Mouse (Mus musculus) limb, embryonic 10.5 days (tissue): ENCODE measurements around the gene Zbp1. TPM values are rescaled to one million over a fixed set of nuclear protein-coding genes. Genes with fewer than 3 reads are reported as not detected.

Experiments
- DNase-seq: peaks from one replicate; pipeline ENCODE4 v3.0.0-alpha.2; 2017; ENCODE audit warnings: low spot score
- H3K27ac ChIP-seq: fragments of 300-500 bp; sonication (generic); 2 replicates; pipeline ENCODE4 v1.5.1; 2016; ENCODE audit warnings: mild to moderate bottlenecking
- H3K27me3 ChIP-seq: fragments of 300-500 bp; sonication (generic); 2 replicates; pipeline ENCODE4 v1.6.1; 2016; ENCODE audit warnings: low read depth, mild to moderate bottlenecking; ENCODE audit not compliant: poor library complexity, severe bottlenecking
- H3K36me3 ChIP-seq: fragments of 300-500 bp; sonication (generic); 2 replicates; pipeline ENCODE4 v1.6.1; 2016; ENCODE audit warnings: mild to moderate bottlenecking, moderate library complexity
- H3K4me1 ChIP-seq: fragments of 300-500 bp; sonication (generic); 2 replicates; pipeline ENCODE4 v1.6.1; 2016
- H3K4me3 ChIP-seq: fragments of 300-500 bp; sonication (generic); 2 replicates; pipeline ENCODE4 v1.5.1; 2016; ENCODE audit warnings: mild to moderate bottlenecking, moderate library complexity
- H3K9me3 ChIP-seq: fragments of 300-500 bp; sonication (generic); replicated peaks from 2 replicates; pipeline ENCODE4 v1.6.1; 2016; ENCODE audit warnings: mild to moderate bottlenecking
- WGBS: fragments of 180-500 bp; shearing (Covaris S2); methylation state at CpG from one replicate; pipeline ENCODE4 v1.1.7; 2016; 5-methylcytosine and 5-hydroxymethylcytosine counted together
- polyA plus RNA-seq: library from polyadenylated mRNA; unstranded; fragments of >200 nt; fragmentation: Nextera tagmentation; extraction: Ambion mirVana; gene quantifications from 2 replicates; pipeline ENCODE4 v1.2.1, GENCODE M21; 2016

Zbp1 gene
- polyA plus RNA-seq, 1 experiment from 2014 or later = not detected

- 92% methylated on average over 10 of the region's 10 CpGs for WGBS
- H3K4me3 ChIP-seq = no peak overlapping the region
- H3K27me3 ChIP-seq = peaks cover 50% of the 10 kb centered on the region
- no peak for DNase-seq
- H3K36me3 ChIP-seq = no peaks in the 10 kb centered on the region
- no peaks in the 10 kb centered on the region for H3K9me3 ChIP-seq
- no peak overlapping the region for H3K27ac ChIP-seq
- H3K4me1 ChIP-seq = peaks cover 33% of the 10 kb centered on the region
Measured at GRCm38 (mm10) chr2:173165357-173165756, 53.4 kb downstream of the Zbp1 start.

- no peak for DNase-seq
- peaks cover 46% of the 10 kb centered on the region for H3K27me3 ChIP-seq
- H3K4me3 ChIP-seq = no peak overlapping the region
- H3K9me3 ChIP-seq = no peaks in the 10 kb centered on the region
- H3K4me1 ChIP-seq = peaks cover 32% of the 10 kb centered on the region
- WGBS = 90% methylated on average over 10 of the region's 10 CpGs
- no peak overlapping the region for H3K27ac ChIP-seq
- no peaks in the 10 kb centered on the region for H3K36me3 ChIP-seq
Measured at GRCm38 (mm10) chr2:173164946-173165345, 53.8 kb downstream of the Zbp1 start.

GRCm38 (mm10) chr2:173164358-173164757 lies 54.4 kb downstream of the Zbp1 start:
- Histone ChIP-seq H3K4me1 (peaks cover 33% of the 10 kb centered on the region), H3K4me3 (no peak overlapping the region), H3K9me3 (no peaks in the 10 kb centered on the region), H3K27ac (no peak overlapping the region), H3K36me3 (no peaks in the 10 kb centered on the region), H3K27me3 (peaks cover 40% of the 10 kb centered on the region)
- WGBS = 50% methylated on average over 2 of the region's 2 CpGs
- DNase-seq = no peak

GRCm38 (mm10) chr2:173163380-173163779 lies 55.3 kb downstream of the Zbp1 start:
- Histone ChIP-seq H3K4me3 (no peak overlapping the region), H3K36me3 (no peaks in the 10 kb centered on the region), H3K27ac (no peak overlapping the region), H3K27me3 (peaks cover 31% of the 10 kb centered on the region), H3K9me3 (no peaks in the 10 kb centered on the region), H3K4me1 (peaks cover 26% of the 10 kb centered on the region)
- WGBS = 87% methylated on average over 8 of the region's 8 CpGs
- no peak for DNase-seq

GRCm38 (mm10) chr2:173159354-173160311 lies 59.1 kb downstream of the Zbp1 start:
- no peaks in the 10 kb centered on the region for H3K36me3 ChIP-seq
- DNase-seq = peak; percentile 80
- peak overlapping the region; percentile 69 for H3K27ac ChIP-seq
- WGBS = 47% methylated on average over 24 of the region's 24 CpGs
- H3K4me1 ChIP-seq = peaks cover 22% of the 10 kb centered on the region
- H3K9me3 ChIP-seq = no peaks in the 10 kb centered on the region
- H3K27me3 ChIP-seq = peaks cover 9% of the 10 kb centered on the region; the same call in 1 of the 2 replicates
- no peak overlapping the region for H3K4me3 ChIP-seq

- Histone ChIP-seq H3K9me3 (no peaks in the 10 kb centered on the region), H3K4me1 (peaks cover 22% of the 10 kb centered on the region), H3K27me3 (peaks cover 9% of the 10 kb centered on the region; the same call in 1 of the 2 replicates), H3K4me3 (no peak overlapping the region), H3K36me3 (no peaks in the 10 kb centered on the region), H3K27ac (no peak overlapping the region; the same call in 1 of the 2 replicates)
- no peak for DNase-seq
- WGBS = 91% methylated on average over 19 of the region's 19 CpGs
Measured at GRCm38 (mm10) chr2:173158390-173159055, 60.2 kb downstream of the Zbp1 start.

- peaks cover 3% of the 10 kb centered on the region; the same call in 1 of the 2 replicates for H3K27me3 ChIP-seq
- WGBS = 88% methylated on average over 4 of the region's 4 CpGs
- H3K9me3 ChIP-seq = no peaks in the 10 kb centered on the region
- DNase-seq = no peak
- H3K4me1 ChIP-seq = peaks cover 23% of the 10 kb centered on the region
- H3K4me3 ChIP-seq = no peak overlapping the region
- H3K36me3 ChIP-seq = no peaks in the 10 kb centered on the region
- H3K27ac ChIP-seq = no peak overlapping the region; the same call in 1 of the 2 replicates
Measured at GRCm38 (mm10) chr2:173157871-173158270, 60.9 kb downstream of the Zbp1 start.

- Histone ChIP-seq H3K4me1 (peaks cover 27% of the 10 kb centered on the region), H3K9me3 (no peaks in the 10 kb centered on the region), H3K4me3 (no peak overlapping the region), H3K27me3 (no peaks in the 10 kb centered on the region), H3K27ac (no peak overlapping the region), H3K36me3 (no peaks in the 10 kb centered on the region)
- no peak for DNase-seq
- WGBS = 74% methylated on average over 4 of the region's 4 CpGs
Measured at GRCm38 (mm10) chr2:173157376-173157775, 61.3 kb downstream of the Zbp1 start.

GRCm38 (mm10) chr2:173156923-173157322 lies 61.8 kb downstream of the Zbp1 start:
- Histone ChIP-seq H3K4me3 (no peak overlapping the region), H3K9me3 (no peaks in the 10 kb centered on the region), H3K27ac (no peak overlapping the region), H3K36me3 (no peaks in the 10 kb centered on the region), H3K4me1 (peaks cover 22% of the 10 kb centered on the region), H3K27me3 (no peaks in the 10 kb centered on the region)
- no peak for DNase-seq
- WGBS = 88% methylated on average over 13 of the region's 13 CpGs

Other genes starting within 250 kb of the Zbp1 start
- gene Spo11, start 241.2 kb downstream of the Zbp1 start, polyA plus RNA-seq = 0.36 and 0.79 TPM in 2 replicates
- gene Rae1, start 218.8 kb downstream of the Zbp1 start, polyA plus RNA-seq = 179 and 196 TPM in 2 replicates
- 74.1 and 97.5 TPM in 2 replicates for gene Rbm38, start 198.4 kb downstream of the Zbp1 start, polyA plus RNA-seq
- 0.06 TPM in 1 of 2 replicates, not detected in the other for gene Ctcfl, start 99.4 kb downstream of the Zbp1 start, polyA plus RNA-seq
- not detected in 2 replicates for gene Pck1, start 65.9 kb downstream of the Zbp1 start, polyA plus RNA-seq
- 1.1 and 2.0 TPM in 2 replicates for gene Pmepa1, start 57.6 kb upstream of the Zbp1 start, polyA plus RNA-seq